Mouse (Mus musculus) adrenal gland, postnatal 36 days (tissue): ENCODE results near the gene Slc16a14. TPM values are rescaled to one million over a fixed set of nuclear protein-coding genes. Genes with fewer than 3 reads are reported as not detected.
A peak's percentile ranks its signal among the peaks of the same experiment; 100 is the strongest.
"Not testable (repeated sequence)": the region's sequence is repeated elsewhere in the genome, so short reads cannot be mapped to it uniquely, and the experiment has no call there.

Experiments used
- DNase-seq, 2 experiments: peaks; one replicate each; pipeline ENCODE4 v3.0.0; 2021; ENCODE audit warnings: mixed read lengths in 1 of 2
- long read RNA-seq, 2 experiments: library from polyadenylated mRNA; stranded (forward); transcript quantifications; one replicate each; pipeline ENCODE4 v2.0.0; 2021; ENCODE audit warnings: borderline sequencing depth in 2 of 2
- total RNA-seq, 2 experiments: library from RNA; stranded (reverse); gene quantifications; 2 replicates each; pipeline ENCODE4 v1.2.3; 2021

The Slc16a14 gene
- total RNA-seq: 1 to 10 TPM; 3.6 to 4.1 TPM
- long read RNA-seq, experiment 1: 0 reads
- long read RNA-seq, experiment 2: 0 reads

DNA sequence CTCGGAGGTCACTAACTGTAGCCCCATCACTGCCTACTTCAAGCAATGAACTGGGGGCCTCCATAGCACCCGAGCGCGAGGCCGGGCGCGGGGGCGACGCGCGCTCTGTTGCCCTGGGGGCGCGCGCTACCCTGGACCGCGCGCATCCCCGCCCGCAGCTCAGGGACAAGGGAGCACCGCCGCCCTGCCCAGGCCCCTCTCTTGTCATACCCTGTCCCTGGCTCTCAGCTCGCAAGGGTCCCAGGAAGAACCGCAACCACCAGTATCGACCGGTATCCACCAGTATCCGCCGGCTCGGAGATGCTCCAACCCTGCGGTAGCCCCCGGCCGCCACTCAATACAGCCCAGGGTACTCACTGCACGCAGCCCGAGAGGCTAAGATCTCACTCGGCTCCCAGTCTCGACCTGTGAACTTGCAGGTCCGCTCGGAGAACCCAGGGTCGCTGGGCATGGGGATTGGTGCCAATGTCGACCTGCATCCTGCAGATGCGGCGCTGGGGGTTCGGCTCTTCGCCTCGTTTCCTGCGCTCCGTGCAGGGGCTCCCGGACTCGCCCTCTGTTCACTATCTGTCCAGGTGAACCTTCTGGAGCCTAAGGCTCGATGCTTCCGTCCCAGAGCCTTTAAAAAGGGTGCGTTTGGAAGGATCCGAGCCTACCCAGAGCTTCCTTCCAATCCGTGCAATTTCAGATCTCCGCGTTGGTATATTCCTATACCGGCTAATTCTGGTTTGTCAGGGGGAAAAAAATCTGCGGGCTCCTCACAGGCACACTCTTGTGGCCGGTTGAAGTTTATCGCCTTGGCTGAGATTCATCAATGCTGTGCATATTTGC, at the start of gene Slc16a14:
TSS of gene Slc16a14 (minus strand) at position 632 of the 831 bp plus-strand sequence.
- DNase-seq: peak; percentile 21 to 50

DNA sequence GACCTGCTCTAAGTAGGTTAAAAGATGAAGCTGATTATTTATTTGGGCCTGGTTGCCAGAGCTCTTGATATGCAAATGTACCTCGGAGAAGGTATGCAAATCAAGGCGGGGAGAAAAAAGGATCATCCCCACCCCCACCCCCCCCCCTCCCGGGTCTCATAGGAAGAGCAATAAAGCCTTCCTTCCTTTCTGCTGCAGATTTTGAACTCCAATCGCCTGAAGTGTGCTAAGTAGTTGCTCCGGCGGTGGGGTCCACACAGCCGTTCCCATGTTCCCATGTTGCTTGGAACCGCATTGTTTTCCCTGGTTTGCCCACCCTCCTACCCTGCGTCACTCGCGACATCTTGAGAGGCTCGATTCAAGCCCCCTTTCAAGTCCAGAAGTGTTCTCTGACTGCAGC, 26.8 kb upstream of the Slc16a14 start:
- DNase-seq: not testable (repeated sequence)

DNA sequence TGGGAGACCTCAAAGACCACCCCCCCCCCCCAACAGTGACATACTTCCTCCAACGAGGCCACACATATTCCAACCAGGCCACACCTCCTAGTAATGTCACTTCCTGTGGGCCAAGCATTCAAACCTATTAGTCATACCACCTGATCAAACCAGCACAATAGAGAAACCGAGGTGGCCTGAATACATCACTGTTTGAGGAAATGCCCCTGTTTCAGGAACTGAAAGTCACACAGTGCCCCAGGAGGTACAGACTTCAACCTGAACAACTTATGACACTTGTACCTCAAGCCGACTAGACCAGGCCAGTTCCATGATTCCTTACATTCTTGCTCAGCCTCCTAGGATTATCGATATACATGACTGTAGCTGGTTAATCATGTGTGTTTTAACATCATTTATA, 22.8 kb upstream of the Slc16a14 start:
- DNase-seq: not testable (repeated sequence)

DNA sequence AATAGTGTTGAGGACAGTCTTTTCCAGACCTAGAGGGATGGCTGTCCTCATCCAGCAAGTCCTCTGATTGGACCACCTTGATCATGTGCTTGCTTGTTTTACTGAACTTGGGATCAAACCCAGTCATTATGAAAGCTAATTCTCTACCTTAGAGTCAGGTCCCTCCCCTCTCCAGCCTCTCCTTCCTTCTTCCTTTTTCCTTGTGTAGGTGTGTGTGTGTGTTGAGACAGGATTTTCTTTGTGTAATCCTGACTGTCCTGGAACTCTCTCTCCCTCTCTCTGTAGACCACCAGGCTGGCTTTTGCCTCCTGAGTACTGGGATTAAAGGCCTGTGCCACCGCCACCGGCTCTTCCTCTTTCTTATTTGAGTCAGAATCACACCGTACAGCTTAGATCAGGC, 21.8 kb upstream of the Slc16a14 start:
- DNase-seq: not testable (repeated sequence)

DNA sequence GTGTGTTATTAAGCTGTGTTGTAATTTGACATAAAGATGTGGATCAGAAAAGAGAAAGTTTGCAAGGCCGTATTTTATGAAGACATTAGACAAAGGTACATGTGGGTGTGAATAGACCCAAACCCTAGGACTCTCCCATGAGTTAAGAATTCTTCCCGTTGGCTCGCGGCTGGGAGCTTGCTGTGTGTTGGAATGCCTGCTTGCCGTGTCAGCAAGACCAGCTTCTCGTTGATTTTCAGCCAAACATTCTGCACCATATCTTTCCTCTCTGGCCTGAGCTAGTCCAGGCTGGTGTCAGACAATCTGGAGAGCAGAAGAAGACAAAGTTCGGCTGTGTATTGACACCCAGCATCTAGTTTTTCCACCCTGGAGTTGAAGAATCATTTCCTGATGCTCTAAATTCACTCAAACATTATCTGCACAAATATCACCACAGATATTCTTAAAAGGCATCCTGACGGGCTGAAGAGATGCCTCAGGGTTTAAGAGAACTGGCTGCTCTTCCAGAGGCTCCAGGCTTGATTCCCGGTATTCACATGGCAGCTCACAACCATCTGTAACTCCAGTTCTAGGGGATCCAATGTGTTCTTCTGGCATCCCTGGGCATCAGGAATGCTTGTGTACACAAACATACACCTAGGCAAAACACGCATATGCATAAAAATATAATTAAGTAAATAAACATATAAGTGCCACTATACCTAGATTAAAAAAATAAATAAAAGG, 17.7 kb upstream of the Slc16a14 start:
- no peak for DNase-seq

DNA sequence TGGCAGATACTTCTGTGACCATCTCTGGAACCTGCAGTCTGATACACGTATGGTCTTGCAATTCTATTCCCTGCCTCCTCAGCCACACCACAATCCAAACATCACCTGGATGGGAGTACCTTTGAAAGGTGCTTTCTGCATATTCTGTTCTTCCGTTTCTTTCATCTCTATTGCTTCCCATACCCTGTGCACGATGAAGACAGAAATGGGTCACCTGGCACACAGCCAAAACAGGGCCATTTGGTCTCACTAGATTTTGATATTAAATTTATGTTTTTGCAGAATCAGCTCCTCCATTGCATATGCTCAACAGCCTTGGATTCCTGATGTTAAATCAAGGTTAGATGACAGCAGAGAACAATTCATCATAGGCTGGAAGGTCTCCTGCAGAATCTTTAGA, 16.6 kb upstream of the Slc16a14 start:
- peak; percentile 76 to 78 for DNase-seq

DNA sequence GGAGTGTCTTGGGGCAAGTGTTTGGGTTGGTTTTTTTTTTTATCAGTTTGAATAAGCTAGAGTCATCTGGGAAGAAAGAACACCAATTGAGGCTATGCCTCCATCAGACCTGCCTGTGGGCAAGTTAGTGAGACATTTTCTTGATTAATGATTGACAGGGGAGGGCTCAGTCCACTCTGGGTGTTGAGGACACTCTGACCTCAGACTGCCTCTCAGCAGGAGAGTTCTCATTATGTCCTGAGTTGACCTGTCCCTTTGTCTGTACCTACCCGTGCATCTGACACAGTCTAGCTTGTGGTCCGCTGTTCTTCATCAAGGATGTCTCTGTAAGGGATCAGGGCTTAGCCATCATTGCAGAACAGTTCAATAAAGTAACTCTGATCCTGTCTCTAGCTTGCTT, 12.5 kb upstream of the Slc16a14 start:
- no peak for DNase-seq

DNA sequence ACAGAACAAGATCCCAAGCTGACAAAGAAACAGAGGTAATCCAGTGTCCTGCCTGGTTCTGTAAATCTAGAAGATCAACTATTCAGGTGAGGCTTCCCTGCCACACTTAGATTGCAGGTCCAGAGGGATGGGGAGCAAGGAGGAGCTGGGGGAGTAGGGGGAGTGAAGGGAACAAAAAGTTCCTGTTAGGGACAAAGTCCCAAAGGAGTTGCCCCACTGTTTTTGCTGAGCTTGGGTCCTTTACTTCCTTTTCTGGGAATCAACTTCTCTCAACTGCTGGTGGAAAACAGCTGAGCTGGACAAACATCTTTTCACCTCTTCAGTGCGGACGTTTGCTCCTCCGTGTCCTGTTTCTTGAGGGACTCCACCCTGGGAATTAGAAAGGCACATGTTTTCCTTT, 11.0 kb upstream of the Slc16a14 start:
- DNase-seq: no peak

DNA sequence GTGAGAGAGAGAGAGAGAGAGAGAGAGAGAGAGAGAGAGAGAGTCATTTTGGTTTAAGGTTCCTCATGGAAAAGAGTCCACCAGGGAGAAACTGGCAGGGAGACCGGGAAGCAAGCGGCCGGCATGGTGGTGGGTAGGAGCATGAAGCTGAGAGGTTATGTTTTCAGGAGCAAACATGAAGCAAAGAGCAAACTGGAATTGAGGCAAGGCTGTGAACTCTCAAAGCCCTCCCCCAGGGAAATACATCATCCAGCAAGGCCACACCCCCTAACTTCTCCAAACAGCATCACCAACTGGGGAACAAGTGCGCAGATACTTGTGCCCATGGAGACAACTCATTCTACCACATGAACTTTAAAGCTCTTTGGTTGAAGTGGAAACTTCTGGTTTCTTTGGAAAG, 8.6 kb upstream of the Slc16a14 start:
- no peak for DNase-seq

DNA sequence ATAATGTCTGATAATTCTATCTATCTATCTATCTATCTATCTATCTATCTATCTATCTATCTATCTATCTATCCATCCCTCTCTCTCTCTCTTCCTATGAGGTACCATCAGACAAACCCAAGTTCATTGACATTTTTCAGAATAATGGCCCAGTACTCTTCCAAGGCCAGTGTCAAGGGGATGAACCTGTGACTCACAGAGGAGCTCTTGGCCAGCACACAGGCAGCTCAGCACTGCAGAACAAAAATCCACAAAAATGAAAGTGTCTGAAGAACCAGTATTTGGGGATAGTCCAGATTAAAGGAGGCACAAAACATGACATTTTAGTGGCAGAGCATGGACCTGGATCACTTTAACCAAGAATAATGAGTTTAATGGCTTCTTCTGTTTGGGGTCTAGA, 7.7 kb upstream of the Slc16a14 start:
- DNase-seq: peak; percentile 58 to 63

DNA sequence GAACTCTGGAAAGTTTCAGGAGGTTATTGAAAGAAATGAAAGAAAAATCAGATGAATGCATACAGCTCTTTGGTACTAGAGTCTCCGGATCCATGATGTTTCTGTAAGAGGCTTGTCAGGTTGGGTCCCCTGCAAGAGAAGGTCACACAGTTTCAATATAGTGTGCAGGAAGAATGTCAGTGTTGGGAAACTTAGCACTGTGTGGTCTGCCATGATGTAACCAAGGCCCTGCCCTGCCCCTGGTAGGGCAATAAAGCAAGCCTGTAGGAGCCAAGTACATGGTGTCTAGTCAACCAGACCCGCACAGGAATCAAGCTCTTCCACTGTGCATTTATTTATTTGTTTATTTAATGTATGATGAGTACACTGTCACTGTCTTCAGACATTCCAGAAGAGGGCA, 5.4 kb upstream of the Slc16a14 start:
- DNase-seq: no peak

DNA sequence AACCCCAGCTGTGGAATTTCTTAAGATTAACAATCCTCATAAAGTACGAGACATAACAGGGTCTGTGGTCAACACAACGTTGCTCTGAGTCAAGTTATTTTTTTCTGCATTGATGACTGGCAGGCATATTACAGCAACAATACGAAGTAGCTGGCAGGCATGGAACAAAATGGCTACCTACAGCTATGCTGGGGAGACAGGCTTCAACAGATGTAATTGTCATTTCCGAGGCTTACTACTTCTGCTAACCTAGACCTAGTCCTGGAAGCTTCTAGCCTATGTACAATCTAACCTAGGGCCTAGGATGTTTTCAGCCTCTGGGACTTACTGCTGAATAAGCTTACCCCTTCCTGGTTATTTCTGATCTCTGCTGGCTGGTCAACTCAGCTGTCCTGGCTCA, 4.5 kb upstream of the Slc16a14 start:
- no peak for DNase-seq

DNA sequence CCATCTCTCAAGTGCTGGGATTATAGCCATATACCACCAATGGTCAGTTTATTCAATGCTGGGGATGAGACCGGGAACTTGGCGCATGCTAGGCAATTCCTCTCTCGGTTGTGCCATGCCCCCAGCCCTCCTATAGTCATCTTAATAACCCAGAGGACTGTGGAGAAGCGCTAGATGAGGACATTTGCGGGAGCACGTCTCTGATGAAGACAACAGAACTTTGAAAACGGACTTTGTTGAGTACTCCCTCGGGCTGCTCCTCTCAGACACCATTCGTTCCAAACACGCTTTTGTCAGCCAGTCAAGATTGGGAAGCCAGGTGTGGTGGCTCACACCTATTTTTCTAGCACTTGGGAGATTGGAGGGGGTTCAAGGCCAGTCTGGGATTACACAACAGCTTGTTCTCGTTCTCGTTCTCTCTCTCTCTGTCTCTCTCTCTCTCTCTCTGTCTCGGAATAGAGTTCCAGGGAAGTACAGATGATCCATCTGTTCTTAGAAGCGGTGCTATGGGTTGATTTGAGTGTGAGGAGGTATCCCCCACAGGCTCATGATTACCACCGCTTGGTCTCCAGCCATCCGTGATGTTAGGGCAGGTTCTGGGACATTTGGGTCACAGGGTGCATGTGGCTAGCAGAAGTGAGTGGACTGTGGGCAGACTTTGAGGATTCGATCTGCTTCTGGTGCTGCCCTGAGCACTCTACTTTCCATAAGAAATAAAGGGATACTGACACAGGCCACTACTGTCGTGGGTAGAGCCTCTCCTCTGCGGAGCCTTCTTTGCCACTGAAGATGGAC, 2.0 kb upstream of the Slc16a14 start:
- DNase-seq: no peak

DNA sequence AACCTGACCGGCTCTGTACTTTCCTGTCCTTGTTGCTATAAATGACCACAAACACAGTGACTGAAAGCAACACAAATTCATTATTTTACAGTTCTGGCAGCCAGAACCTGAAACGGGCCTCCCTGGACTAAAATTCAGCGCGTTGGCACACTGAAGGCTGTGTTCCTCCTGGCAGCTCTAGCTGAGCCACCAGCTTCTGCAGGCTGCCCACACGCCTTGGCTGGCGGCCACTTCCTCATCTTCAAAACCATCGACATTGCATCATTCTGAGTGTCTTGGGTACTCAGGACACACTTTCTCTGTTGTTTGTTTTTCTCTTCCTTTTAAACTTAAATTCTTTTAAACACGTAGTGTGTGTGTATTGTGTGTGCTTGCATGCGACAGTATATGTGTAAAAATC, 734 bp upstream of the Slc16a14 start:
- peak; percentile 82 to 84 for DNase-seq

DNA sequence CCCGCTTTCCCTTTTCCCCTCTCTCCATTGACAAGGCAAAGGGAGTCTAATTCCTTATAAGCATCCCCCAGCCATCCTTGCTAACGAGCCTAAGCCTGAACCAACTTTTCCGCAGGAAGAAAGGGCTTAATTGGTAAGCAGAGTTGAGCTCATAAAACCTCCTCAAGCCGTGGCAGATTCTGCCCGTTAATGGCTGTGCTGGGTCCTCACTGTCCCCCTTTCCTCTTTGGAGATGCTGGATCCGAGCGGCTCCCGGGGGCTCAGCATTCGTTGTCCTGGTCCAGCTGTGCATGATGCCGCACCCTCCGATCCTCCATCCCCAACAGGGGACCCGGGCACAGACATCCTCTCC, 807 bp downstream of the Slc16a14 start:
- peak in 1 of 2 experiments; percentile 33 for DNase-seq

DNA sequence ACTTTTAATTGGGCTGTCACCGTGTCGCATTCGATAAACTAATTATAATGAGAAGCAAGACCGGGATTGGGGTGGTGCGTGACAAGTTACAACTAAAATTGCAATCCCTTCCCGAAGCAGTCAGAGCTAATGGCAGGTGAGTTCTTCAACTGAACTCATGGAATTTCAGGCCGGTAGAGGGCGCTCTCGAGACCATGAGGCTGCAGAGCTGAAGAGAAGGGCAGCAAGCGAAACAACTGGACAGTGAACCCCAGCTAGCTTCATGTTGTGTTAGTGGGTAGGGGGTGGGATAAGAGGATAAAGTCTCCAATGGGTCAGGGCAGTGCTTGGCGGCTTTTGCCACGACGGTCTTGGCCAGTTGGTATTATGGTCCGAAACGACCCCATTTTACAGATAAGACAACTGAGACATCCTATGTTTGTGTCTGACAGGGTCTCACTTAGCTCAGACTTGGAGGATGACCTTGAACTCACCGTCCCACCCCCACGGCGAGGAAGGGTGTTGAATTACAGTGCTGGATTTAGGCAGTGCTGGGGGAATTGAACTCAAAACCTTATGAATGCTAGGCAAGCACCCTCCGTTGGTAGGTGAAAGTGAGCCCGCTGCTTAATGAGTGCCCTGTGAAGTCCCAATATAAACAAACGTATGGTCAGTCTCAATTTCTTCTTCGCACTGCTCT, 1.3 kb downstream of the Slc16a14 start:
- peak; percentile 92 for DNase-seq

DNA sequence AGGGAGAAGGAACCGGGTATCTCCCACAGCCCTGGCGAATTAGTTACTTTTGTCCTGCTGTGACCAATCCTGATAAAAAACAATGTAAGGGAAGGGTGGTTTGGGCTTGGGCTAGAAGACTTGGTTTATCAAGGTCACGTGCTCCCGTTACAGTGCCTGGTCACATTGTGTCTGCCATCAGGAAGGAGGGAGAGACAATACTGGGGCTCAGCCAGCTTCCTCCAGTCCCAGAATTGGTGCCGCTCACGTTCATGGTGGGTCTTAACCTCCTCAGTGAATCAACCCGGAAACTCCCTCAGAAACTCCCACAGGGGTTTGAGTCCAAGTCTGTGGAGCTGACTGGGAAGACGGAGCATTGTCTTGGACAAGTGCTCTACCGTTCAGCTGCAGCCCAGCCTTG, 9.3 kb downstream of the Slc16a14 start:
- no peak for DNase-seq

DNA sequence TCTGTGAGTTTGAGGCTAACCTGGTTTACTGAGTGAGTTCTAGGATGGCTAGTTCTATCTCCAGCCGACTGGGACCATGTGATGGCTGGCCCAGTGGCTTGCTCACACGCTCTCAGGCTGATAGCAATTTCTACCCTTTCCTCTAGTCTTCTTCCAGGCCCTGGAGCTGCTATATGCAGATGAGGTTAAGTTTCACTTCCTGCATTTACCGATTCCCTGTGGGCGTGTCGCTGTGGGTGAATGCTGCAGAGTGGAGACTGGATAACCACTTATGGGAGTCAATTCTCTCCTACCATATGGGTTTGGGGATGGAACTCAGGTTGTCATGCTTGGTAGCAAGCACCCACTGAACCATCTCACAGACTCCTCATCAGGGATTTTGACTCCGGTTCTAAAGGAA, 10.8 kb downstream of the Slc16a14 start:
- no peak for DNase-seq

DNA sequence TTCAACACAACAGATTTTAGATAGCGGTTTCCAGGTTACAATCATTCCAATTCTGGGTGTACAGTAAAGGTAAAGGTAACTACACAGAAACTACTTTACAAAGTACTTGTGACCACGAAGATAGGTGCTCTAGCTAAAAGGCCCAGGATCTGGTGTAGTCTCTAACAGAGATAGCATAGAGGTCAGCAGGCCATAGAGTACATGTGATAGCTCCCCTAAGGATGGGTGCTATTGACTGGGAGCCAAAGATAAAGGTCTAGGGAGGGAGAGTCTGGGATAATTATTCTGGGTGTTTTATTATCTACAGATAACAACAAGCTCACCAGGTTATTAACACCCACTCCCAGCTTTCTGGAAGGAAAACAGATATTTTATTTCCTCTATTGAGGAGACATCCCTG, 11.5 kb downstream of the Slc16a14 start:
- no peak for DNase-seq

DNA sequence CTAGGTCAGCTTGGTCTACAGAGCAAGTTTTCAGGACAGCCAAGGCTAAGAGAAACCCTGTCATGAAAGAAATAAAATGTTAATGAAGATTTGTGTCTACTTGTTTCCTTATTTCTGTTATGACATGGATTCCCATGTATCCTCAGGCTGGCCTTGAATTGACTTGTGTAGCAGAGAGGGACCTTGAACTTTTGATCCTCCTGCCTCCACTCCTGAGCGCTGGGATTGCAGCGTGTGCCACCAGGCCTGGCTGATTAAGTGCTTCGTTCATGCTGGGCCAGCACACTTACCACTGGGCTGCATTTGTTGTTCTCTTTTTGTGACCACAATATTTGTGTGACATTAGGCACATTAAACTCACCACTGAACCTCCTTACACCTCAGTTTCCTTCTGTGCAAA, 16.1 kb downstream of the Slc16a14 start:
- peak; percentile 20 to 26 for DNase-seq

DNA sequence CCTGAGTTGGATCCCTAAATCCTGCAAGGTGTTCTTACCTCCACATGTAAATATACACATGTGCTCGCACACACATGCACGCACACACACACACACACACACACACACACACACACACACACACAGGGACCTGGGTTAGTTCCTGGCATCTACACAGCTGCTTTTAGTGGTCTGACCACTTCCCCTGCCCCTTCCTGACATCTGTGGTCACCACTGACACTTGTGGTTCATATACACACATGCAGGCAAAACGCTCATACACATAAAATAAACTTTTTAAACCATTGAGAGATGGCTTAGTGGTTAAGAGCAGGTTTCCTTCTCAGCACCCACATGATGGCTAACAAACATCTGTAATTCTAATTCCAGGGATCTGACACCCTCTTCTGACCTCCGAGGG, 19.9 kb downstream of the Slc16a14 start:
- no peak for DNase-seq

DNA sequence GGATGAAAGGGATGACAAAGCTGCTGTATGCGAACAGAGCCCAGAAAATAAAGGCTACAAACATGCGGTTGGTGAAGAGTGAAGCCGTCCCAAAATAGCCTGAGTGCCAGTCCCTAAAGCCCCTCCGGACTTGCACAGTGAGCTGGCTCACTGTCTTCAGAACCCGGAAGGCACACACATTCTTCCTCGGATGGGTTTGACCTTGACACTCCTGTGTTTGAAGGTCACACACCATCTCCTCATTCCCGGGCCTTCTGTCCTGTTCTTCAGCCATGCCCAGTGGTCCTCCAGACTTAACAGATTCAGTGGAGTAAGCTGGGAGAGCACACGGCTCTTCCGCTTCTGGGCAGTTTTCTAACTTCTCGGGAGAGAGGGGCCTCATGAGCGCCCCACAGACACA, 22.4 kb downstream of the Slc16a14 start:
- DNase-seq: no peak
